Mouse (Mus musculus) bone marrow, adult 2 months (tissue): ENCODE data around the gene Il4.

ENCODE experiments used
- CTCF ChIP-seq: fragments of 200-500 bp; IDR thresholded peaks from 2 replicates; pipeline ENCODE4 v1.5.1; 2011; ENCODE audit warnings: low read length, control low read depth; ENCODE audit not compliant: control insufficient read depth, insufficient read depth
- POLR2A ChIP-seq: fragments of 200-500 bp; IDR thresholded peaks from 2 replicates; pipeline ENCODE4 v1.6.1; 2011; ENCODE audit warnings: low read depth, mild to moderate bottlenecking, control low read depth, low read length, borderline replicate concordance; ENCODE audit not compliant: control insufficient read depth

DNA sequence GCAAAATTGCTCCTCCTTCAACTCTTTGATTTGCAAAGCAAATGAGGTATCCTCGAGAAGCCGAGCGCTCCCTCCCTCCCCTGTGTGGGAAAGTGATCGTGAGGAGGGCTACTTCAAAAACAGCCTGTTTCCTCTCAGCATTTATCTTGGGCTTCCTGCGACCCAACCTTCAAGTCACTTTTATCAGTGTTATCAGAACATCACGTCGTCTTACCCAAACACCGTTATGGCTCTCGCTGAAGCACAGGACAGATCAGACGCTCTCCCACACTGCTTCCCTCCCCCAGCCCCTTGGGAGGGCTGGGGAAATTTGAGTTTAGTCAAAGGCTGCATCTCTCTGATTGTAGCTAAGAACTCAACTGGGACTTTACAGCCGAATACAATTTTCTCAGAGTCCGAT is 12.9 kb downstream of the Il4 start:
- TF ChIP-seq POLR2A (no peak), CTCF (no peak)
